Mouse (Mus musculus) liver, embryonic 14.5 days (tissue): ENCODE measurements around the gene Eif2ak1. TPM values are rescaled to one million over a fixed set of nuclear protein-coding genes. Genes with fewer than 3 reads are reported as not detected.

Experiments used
- ATAC-seq: fragments of 200-750 bp; cut with Nextera tagmentation; 2 replicates; pipeline ENCODE4 v1.8.0; 2017; ENCODE audit warnings: moderate number of reproducible peaks, mild to moderate bottlenecking, moderate library complexity; ENCODE audit not compliant: insufficient read depth
- DNase-seq, 3 experiments: peaks; one replicate each; pipeline ENCODE4 v3.0.0-alpha.2; 2012 to 2013; ENCODE audit warnings: low read depth in 3 of 3, low spot score in 3 of 3
- H3K27ac ChIP-seq: fragments of 300-500 bp; sonication (generic); 2 replicates; pipeline ENCODE4 v1.5.1; 2014; ENCODE audit warnings: moderate library complexity, mild to moderate bottlenecking, control low read depth, inconsistent platforms
- H3K27me3 ChIP-seq: fragments of 300-500 bp; sonication (generic); 2 replicates; pipeline ENCODE4 v1.6.1; 2014; ENCODE audit warnings: mild to moderate bottlenecking, low read length, moderate library complexity; ENCODE audit not compliant: control insufficient read depth, insufficient read depth
- H3K36me3 ChIP-seq: fragments of 300-500 bp; sonication (generic); replicated peaks from 2 replicates; pipeline ENCODE4 v1.6.1; 2014; ENCODE audit warnings: low read depth; ENCODE audit not compliant: control insufficient read depth, insufficient read depth
- H3K4me1 ChIP-seq, 2 experiments: fragments of 200-500 bp in 1 of 2; fragments of 300-500 bp in 1 of 2; sonication (generic) in 1 of 2; replicated peaks; 2 replicates each; pipeline ENCODE4 v1.6.1; 2012 to 2014; ENCODE audit warnings: antibody characterized with exemption in 1 of 2, inconsistent platforms in 1 of 2, low read length in 1 of 2; ENCODE audit not compliant: control insufficient read depth in 2 of 2, insufficient read depth in 2 of 2
- H3K4me2 ChIP-seq: fragments of 300-500 bp; sonication (generic); 2 replicates; pipeline ENCODE4 v1.6.1; 2014; ENCODE audit warnings: low read depth, mild to moderate bottlenecking, control low read depth, moderate library complexity
- H3K4me3 ChIP-seq, 2 experiments: fragments of 200-500 bp in 1 of 2; fragments of 300-500 bp in 1 of 2; sonication (generic) in 1 of 2; 2 replicates each; pipeline ENCODE4 v1.5.1; 2012 to 2014; ENCODE audit warnings: low read depth in 2 of 2, low read length in 2 of 2, mild to moderate bottlenecking in 2 of 2, control low read depth in 1 of 2, inconsistent platforms in 1 of 2, moderate library complexity in 1 of 2; ENCODE audit not compliant: insufficient read depth in 1 of 2
- H3K9ac ChIP-seq: fragments of 300-500 bp; sonication (generic); replicated peaks from 2 replicates; pipeline ENCODE4 v1.6.1; 2014; ENCODE audit warnings: mild to moderate bottlenecking, control low read depth, moderate library complexity
- H3K9me3 ChIP-seq: fragments of 300-500 bp; sonication (generic); 2 replicates; pipeline ENCODE4 v1.6.1; 2016; ENCODE audit warnings: low read length, mixed read lengths; ENCODE audit not compliant: control insufficient read depth
- CTCF ChIP-seq: IDR thresholded peaks from 2 replicates; pipeline ENCODE4 v1.5.1; 2016; ENCODE audit warnings: antibody characterized with exemption, low read depth, control low read depth
- EP300 ChIP-seq: IDR thresholded peaks from 2 replicates; pipeline ENCODE4 v1.6.1; 2016; ENCODE audit warnings: antibody characterized with exemption, low read depth
- WGBS: fragments of 180-500 bp; shearing (Covaris S2); extraction: QIAGEN DNeasy Blood & Tissue Kit; methylation state at CpG from one replicate; pipeline ENCODE4 v1.1.7; 2014; ENCODE audit not compliant: insufficient replicate concordance; 5-methylcytosine and 5-hydroxymethylcytosine counted together
- polyA plus RNA-seq, 2 experiments: library from polyadenylated mRNA; depleted of rRNA in 1 of 2; stranded (reverse) in 1 of 2; unstranded in 1 of 2; fragments of >200 nt; fragmentation: Nextera tagmentation in 1 of 2; extraction: Ambion mirVana in 1 of 2; gene quantifications; 2 replicates each; pipeline versions ENCODE4 v1.2.1 to v1.2.3; 2012 to 2014

Eif2ak1 gene
- polyA plus RNA-seq, 2 experiments = 44.3 to 108 TPM

GRCm38 (mm10) chr5:143933414-143933813 is 115.8 kb downstream of the Eif2ak1 start:
- ATAC-seq = no peak
- no peak overlapping the region for H3K4me2 ChIP-seq
- H3K27ac ChIP-seq = no peak overlapping the region
- H3K27me3 ChIP-seq = no peaks in the 10 kb centered on the region
- DNase-seq = no peak
- WGBS = 81% methylated on average over 11 of the region's 11 CpGs
- TF ChIP-seq CTCF (no peak), EP300 (no peak)
- H3K9ac ChIP-seq = no peak overlapping the region
- H3K4me1 ChIP-seq = peaks cover 0 to 4% of the 10 kb centered on the region in 2 experiments; a peak in 1 of 4 replicates
- H3K4me3 ChIP-seq = no peak overlapping the region
- peaks cover 25% of the 10 kb centered on the region for H3K36me3 ChIP-seq
- no peaks in the 10 kb centered on the region for H3K9me3 ChIP-seq

DNA sequence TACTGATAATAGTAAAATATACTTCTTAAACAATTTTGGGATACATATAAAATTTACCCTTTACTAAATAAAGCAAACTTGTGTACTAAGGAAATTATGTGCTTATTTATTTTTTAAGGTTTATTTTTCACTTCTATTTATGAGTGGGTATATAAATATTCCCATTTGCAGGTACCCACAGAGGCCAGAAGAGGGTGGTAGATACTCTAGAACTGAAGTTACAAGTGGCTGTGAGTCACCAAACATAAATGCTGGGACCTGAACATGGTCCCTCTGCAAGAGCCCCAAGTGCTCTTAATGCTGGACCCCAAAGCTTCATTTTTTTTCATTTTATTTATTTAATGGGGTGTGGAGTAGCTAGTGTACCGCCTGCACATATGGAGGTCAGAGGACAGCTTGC is 116.3 kb downstream of the Eif2ak1 start:
- TF ChIP-seq EP300 = no peak
- peak; percentile 32; the same call in 1 of the 2 replicates for TF ChIP-seq CTCF
- Histone ChIP-seq H3K9ac (no peak overlapping the region), H3K27me3 (no peaks in the 10 kb centered on the region), H3K4me2 (no peak overlapping the region), H3K9me3 (no peaks in the 10 kb centered on the region), H3K36me3 (peaks cover 22% of the 10 kb centered on the region), H3K4me1 (peaks cover 0 to 4% of the 10 kb centered on the region in 2 experiments; a peak in 1 of 4 replicates), H3K27ac (no peak overlapping the region), H3K4me3 (no peak overlapping the region)
- WGBS = 92% methylated on average over 1 of the region's 1 CpGs
- ATAC-seq = no peak
- DNase-seq = no peak

GRCm38 (mm10) chr5:143936156-143936555 is 118.6 kb downstream of the Eif2ak1 start:
- no peaks in the 10 kb centered on the region for H3K9me3 ChIP-seq
- H3K27me3 ChIP-seq = no peaks in the 10 kb centered on the region
- H3K9ac ChIP-seq = no peak overlapping the region
- no peak for ATAC-seq
- TF ChIP-seq CTCF (no peak), EP300 (no peak)
- H3K36me3 ChIP-seq = peaks cover 4% of the 10 kb centered on the region
- no peak overlapping the region for H3K4me2 ChIP-seq
- WGBS = 80% methylated on average over 9 of the region's 9 CpGs
- no peak overlapping the region for H3K4me3 ChIP-seq
- no peak overlapping the region for H3K27ac ChIP-seq
- H3K4me1 ChIP-seq = peaks cover 0 to 4% of the 10 kb centered on the region in 2 experiments; a peak in 1 of 4 replicates
- DNase-seq = no peak

DNA sequence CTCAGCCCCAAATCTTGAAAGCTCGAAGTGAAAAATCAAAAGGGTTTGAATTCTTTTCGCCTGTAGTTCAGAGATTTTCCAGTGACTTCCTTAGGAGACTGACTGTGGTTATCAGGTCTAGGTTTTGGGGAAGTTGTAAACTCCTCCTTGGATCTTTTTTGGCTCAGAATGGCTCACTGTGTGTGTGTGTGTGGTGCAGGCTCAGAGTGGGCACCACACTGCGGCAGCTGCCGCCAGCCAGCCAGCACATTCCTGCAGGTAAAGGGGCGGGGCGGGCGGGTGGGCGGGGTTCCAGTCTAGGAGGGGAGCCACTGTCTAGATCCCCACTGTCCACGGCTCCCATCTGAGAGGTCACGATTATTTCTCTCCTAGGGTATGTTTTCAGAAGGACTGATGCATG is 124.0 kb downstream of the Eif2ak1 start:
- TF ChIP-seq EP300 (no peak), CTCF (no peak)
- WGBS = 10% methylated on average over 10 of the region's 10 CpGs

DNA sequence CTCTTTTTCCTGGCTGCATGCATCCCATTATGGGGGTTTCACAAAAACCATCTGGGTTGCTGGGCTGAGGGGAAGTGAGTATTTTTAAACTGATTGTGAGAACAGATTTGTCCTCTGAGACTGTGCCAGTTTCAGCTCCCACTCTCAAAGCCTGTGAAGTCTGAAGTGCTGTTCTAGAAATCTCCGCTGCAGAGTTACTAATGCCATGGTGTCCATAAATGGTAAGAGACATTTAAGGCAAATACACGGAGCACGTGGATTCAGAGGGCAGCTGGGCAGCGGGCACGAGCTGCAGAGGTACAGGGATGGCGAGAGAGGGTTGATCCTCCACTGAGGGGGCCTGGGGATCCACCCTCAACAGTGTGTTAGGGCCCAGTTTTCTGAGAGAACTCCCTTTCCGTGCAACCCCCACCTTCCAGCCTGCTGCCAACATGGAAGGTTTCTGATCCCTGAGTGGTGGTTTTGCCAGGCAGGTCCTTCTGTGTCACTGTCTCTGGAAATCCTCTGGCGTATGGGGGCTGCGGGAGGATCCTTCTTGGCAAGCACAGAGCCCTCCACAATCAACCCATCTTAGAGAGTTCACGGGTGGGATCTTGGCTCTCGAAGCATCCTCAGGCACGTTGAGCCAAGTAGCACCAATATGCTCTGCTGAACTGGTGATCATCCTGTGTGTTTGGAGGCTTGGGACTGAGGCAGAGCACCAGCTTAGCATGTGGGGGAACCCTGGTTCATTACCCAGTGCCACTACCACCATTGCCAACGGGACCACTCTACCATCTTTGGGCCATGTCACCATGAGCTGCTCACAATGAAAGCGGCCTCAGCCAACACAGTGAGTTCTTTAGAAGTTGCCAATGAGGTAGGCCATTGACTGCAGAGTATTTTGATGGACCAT is 125.9 kb downstream of the Eif2ak1 start:
- Histone ChIP-seq H3K27me3 (no peaks in the 10 kb centered on the region), H3K9me3 (no peaks in the 10 kb centered on the region), H3K9ac (no peak overlapping the region), H3K4me3 (no peak overlapping the region), H3K4me2 (no peak overlapping the region), H3K27ac (no peak overlapping the region), H3K36me3 (no peaks in the 10 kb centered on the region), H3K4me1 (no peaks in the 10 kb centered on the region)
- no peak for TF ChIP-seq EP300
- no peak for TF ChIP-seq CTCF
- 69% methylated on average over 14 of the region's 14 CpGs for WGBS
- DNase-seq (no peak), ATAC-seq (no peak)

More for the DNA sequence above, 124.0 kb downstream of the Eif2ak1 start:
- H3K27ac ChIP-seq = no peak overlapping the region
- H3K27me3 ChIP-seq = no peaks in the 10 kb centered on the region
- H3K9me3 ChIP-seq = no peaks in the 10 kb centered on the region
- no peaks in the 10 kb centered on the region for H3K36me3 ChIP-seq
- DNase-seq = no peak
- H3K4me1 ChIP-seq = peaks cover 0 to 4% of the 10 kb centered on the region in 2 experiments; a peak in 1 of 4 replicates
- ATAC-seq = no peak
- H3K4me3 ChIP-seq = no peak overlapping the region
- no peak overlapping the region for H3K4me2 ChIP-seq
- no peak overlapping the region for H3K9ac ChIP-seq
